Mouse (Mus musculus) cortical plate, adult 2 months (tissue): ENCODE data around the gene Ucn2. TPM values are rescaled to one million over a fixed set of nuclear protein-coding genes. Genes with fewer than 3 reads are reported as not detected.

Experiments used
- H3K27ac ChIP-seq: fragments of 200-500 bp; 2 replicates; pipeline ENCODE4 v1.5.1; 2012; ENCODE audit warnings: low read length, control low read depth, inconsistent platforms; ENCODE audit not compliant: insufficient read depth
- H3K4me1 ChIP-seq: fragments of 200-500 bp; 2 replicates; pipeline ENCODE4 v1.6.1; 2011; ENCODE audit warnings: low read length; ENCODE audit not compliant: control insufficient read depth, insufficient read depth
- H3K4me3 ChIP-seq: fragments of 200-500 bp; 2 replicates; pipeline ENCODE4 v1.5.1; 2011; ENCODE audit warnings: mild to moderate bottlenecking, low read length, control low read depth; ENCODE audit not compliant: insufficient read depth
- CTCF ChIP-seq: fragments of 200-500 bp; IDR thresholded peaks from 2 replicates; pipeline ENCODE4 v1.5.1; 2011; ENCODE audit warnings: mild to moderate bottlenecking, control low read depth, low read length; ENCODE audit not compliant: insufficient read depth; ENCODE audit errors: extremely low read depth
- POLR2A ChIP-seq: fragments of 200-500 bp; IDR thresholded peaks from 2 replicates; pipeline ENCODE4 v1.6.1; 2011; ENCODE audit warnings: mild to moderate bottlenecking, low read length, control low read depth; ENCODE audit not compliant: insufficient read depth; ENCODE audit errors: extremely low read depth
- polyA plus RNA-seq: library from polyadenylated mRNA; depleted of rRNA; stranded (reverse); fragments of >200 nt; gene quantifications from 2 replicates; pipeline ENCODE4 v1.2.3, GENCODE M21; 2012

Ucn2 gene
- polyA plus RNA-seq, 1 experiment, result 0.35 TPM

DNA sequence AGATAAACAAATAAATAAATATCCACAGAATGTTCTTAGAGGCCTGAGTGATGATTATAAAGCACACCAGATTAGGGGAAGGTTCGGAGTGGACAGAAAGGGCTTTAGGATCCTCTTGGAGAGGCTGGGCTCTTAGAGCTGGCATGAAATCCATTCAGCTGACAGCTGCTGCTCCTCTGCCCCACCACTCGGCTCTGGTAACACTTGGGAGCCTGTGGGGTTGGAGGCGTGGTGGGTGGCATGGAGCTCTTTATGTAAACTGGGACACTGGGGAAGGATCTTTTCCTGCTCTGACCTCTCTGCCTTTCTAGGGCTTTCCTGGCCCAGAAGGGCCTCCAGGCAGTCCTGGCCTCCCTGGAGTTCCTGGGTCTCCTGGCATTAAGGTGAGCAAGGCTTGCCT, 22.2 kb upstream of the Ucn2 start:
- no peak for TF ChIP-seq CTCF
- no peak for TF ChIP-seq POLR2A
- H3K27ac ChIP-seq, result no peak overlapping the region

DNA sequence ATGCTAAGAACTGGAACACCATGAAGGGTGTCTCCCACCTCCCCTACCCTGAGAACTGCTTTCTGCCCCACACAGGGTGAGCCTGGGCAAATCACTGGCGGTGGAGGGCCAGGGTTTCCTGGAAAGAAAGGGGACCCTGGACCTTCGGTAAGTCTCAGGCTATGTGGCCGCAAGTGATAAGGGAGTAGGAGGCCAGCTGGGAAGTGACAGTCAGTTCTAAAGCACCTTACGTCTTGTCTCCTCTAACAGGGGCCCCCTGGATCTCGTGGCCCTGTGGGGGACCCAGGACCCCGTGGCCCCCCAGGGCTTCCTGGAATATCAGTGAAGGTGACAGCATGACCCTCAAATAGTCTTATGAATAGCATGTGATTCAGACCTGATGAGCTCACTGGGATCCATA, 21.5 kb upstream of the Ucn2 start:
- TF ChIP-seq CTCF (no peak), POLR2A (no peak)
- Histone ChIP-seq H3K4me1 (no peaks in the 10 kb centered on the region), H3K4me3 (no peak overlapping the region), H3K27ac (no peak overlapping the region)

More for the DNA sequence above, 22.2 kb upstream of the Ucn2 start:
- H3K4me1 ChIP-seq, result no peaks in the 10 kb centered on the region
- no peak overlapping the region for H3K4me3 ChIP-seq

DNA sequence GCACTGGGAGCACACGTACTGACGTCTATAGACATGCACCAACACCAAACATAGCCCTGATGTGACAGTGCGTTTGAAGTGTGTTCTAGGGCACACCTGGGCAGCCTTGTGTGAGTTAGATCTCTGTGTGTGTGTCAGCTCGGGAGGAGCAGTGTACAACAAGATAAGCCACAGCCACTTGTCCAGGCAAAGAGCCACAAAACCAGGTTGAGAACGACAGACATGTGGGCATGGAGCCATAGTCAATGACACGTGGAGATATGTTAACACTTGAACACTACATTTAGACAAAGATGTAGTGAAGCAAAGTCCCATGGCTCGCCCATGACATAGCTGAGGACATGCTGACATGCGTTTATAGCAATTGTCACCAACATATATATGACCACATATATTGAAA, 15.2 kb upstream of the Ucn2 start:
- TF ChIP-seq POLR2A, result no peak
- no peak for TF ChIP-seq CTCF
- no peak overlapping the region for H3K27ac ChIP-seq
- no peak overlapping the region for H3K4me3 ChIP-seq

DNA sequence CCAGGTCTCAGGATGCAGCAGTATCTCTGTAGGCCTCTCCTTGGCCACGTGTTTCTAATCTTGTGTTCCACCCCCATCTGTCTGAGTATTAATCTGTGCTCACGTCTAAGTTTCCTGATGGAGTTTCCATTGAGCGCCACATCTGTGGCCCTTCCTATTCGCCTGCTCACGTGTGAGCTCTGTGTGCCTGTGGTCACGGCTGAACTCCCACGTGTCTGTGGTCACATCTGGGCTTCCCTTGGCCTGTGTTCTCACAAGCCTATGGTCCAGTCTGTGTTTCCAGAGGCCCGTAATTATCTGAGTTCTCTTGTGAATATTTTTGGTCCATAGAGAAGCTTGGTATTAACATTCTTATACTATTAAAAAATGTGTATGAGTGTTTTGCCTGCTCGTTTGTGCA, 9.3 kb upstream of the Ucn2 start:
- no peak for TF ChIP-seq CTCF
- TF ChIP-seq POLR2A, result no peak
- no peaks in the 10 kb centered on the region for H3K4me1 ChIP-seq
- no peak overlapping the region for H3K4me3 ChIP-seq
- no peak overlapping the region for H3K27ac ChIP-seq

More for the DNA sequence above, 15.2 kb upstream of the Ucn2 start:
- H3K4me1 ChIP-seq, result no peaks in the 10 kb centered on the region

DNA sequence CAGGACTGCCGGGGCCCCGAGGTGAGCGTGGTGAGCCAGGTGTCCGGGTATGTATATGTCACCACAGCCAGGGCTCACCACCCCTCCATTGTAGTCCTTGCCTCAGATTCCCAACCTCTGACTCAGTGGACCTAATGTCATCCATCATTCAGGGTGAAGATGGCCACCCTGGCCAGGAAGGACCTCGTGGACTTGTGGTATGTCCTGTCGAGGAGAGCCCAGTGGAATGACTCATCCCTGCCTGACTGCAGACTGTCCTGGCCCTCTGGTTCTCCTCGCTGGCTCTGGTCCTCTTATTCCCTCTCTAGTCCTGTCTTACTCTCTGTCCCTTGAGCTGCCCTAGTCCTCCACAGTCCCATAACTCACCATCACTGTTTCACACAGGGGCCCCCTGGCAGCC, 7.8 kb upstream of the Ucn2 start:
- TF ChIP-seq POLR2A (no peak), CTCF (no peak)
- H3K27ac ChIP-seq, result no peak overlapping the region
- H3K4me1 ChIP-seq, result no peaks in the 10 kb centered on the region
- H3K4me3 ChIP-seq, result no peak overlapping the region

DNA sequence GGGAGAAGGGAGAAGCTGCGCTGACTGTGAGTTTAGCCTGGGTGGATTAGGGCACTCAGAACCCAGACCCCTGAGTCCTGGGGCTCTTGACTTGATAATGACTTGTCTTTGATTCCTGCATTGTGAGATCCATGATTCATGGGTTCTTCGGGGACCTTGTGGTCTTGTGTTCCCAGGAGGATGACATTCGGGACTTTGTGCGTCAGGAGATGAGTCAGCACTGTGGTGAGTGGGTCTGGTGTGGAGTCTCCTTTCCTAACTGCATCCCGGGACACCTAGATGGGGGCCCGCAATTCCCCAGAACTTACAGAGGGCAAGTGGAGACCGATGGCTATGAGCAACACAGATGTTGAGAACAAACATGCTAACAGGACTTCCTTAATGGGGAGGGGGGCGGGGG, 3.3 kb upstream of the Ucn2 start:
- Histone ChIP-seq H3K27ac (no peak overlapping the region), H3K4me1 (no peaks in the 10 kb centered on the region), H3K4me3 (no peak overlapping the region)
- TF ChIP-seq POLR2A, result no peak
- no peak for TF ChIP-seq CTCF

DNA sequence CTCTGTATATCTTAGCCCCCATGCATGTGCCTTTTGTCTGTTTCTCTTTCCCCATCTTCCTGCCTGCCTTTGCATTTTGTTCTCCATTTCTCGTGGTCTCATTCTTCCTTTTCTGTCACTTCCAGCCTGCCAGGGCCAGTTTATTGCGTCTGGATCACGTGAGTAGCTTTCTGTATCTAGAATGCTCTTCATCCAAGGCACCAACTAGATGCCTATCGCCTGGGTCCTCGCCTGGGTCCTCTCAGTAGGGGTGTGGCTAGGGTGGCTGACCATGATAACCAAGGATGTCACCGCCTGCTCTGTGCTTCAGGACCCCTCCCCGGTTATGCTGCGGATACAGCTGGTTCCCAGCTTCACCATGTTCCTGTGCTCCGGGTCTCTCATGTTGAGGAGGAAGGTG, 2.6 kb upstream of the Ucn2 start:
- TF ChIP-seq CTCF, result no peak
- no peak for TF ChIP-seq POLR2A
- Histone ChIP-seq H3K4me1 (no peaks in the 10 kb centered on the region), H3K4me3 (no peak overlapping the region), H3K27ac (no peak overlapping the region)

DNA sequence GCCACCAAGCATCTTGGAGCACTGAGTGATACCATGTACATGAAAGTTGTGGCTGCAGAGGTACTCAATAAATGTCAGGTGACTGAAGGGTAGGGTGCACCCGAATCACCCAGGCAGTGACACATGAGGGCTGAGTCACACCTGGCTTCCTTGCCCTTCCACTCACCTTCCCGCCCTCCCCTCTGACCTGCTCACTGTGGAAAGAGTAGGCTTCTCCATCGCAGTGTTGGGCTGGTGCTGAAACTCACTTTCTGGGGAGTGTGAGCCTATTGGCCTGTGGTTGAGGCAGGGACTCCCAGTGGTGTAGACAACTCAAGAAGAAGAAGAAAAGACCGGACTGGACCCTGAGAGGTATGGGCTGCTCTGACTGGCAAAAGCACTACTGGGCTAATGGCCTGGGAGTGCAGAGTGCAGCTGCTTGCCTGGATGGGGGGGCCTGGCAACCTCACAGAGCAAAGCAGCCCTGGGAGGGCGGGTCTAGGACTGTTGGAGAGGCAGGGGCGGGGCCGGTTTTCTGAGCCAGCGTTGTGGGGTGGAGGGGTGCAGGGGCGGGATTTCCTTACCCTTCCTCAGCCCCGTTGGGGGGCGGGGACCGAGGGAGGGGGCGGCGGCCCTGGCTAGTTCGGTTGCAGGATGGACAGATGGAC, 2.0 kb downstream of the Ucn2 start:
- Histone ChIP-seq H3K4me3 (no peak overlapping the region), H3K27ac (no peak overlapping the region), H3K4me1 (peaks cover 2% of the 10 kb centered on the region)
- TF ChIP-seq CTCF (no peak), POLR2A (no peak)

DNA sequence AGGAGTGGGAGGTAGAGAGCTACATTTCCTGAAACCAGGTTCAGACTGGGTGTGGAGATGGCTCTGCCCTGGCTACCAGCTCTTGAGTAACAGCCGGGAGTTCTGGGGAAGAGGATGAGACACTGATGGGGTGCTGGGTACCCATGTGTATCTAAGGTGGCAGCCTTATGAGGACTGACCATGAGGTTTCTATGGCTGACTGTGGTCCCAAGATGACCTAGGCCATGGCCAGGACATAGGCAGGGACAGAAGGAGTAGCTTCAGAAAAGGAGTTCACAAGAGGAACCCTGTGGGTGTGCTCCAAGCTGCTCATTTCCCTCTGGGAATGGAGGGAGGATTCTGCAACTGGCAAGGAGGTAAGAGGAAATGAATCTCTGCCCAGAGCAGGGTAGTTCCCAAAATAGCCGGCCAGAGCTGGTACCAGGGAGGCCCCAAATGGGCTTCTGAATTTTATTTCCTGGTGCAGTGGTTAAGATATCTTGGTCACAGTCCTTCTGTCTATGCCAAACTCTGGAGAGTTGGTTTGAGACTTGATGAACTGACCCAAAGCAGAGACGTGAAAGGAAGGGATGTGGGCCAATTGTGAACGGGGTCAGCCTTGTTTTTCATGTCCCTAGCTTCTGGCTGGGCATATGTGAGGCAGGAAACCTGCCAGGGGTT, 4.1 kb downstream of the Ucn2 start:
- peak overlapping the region; percentile 76 for H3K27ac ChIP-seq
- peaks cover 2% of the 10 kb centered on the region for H3K4me1 ChIP-seq
- TF ChIP-seq POLR2A (no peak), CTCF (no peak)
- no peak overlapping the region for H3K4me3 ChIP-seq

DNA sequence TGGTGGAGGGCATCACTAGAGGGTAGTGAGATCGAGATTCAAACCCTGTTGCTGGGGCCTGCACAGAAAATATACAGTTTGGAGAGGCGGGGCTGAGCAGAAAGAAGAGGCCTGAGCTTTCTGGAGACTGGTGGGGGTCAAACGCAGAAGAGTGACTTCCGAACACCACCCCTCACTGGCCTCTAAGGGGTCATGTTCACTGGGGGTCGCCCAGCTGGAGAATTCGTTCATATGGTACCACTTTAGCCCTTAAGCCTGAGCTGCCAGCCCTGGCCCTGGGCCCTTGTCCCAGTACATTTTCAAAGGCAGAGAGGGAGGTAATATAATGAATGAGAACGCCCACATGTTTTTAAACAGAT, 4.6 kb downstream of the Ucn2 start:
- Histone ChIP-seq H3K4me3 (no peak overlapping the region), H3K4me1 (peaks cover 2% of the 10 kb centered on the region), H3K27ac (peak overlapping the region; percentile 76)
- no peak for TF ChIP-seq CTCF
- TF ChIP-seq POLR2A, result no peak
